Mouse (Mus musculus) ES-Bruce4 (cell line): ENCODE data around the gene Dock7. TPM values are rescaled to one million over a fixed set of nuclear protein-coding genes. Genes with fewer than 3 reads are reported as not detected.

ENCODE experiments used
- H3K27ac ChIP-seq: 2 replicates; pipeline ENCODE4 v1.5.1; 2012; ENCODE audit warnings: low read length, inconsistent platforms; ENCODE audit not compliant: insufficient read depth
- H3K27me3 ChIP-seq: 2 replicates; pipeline ENCODE4 v1.6.1; 2012; ENCODE audit warnings: mild to moderate bottlenecking, low read length, inconsistent platforms; ENCODE audit not compliant: control insufficient read depth, poor library complexity, insufficient read depth, severe bottlenecking
- H3K36me3 ChIP-seq: 2 replicates; pipeline ENCODE4 v1.6.1; 2012; ENCODE audit warnings: inconsistent platforms, mild to moderate bottlenecking, low read length, moderate library complexity; ENCODE audit not compliant: control insufficient read depth, poor library complexity, insufficient read depth, severe bottlenecking
- H3K4me1 ChIP-seq: one replicate; pipeline ENCODE4 v1.8.1; 2011; ENCODE audit warnings: low read length; ENCODE audit not compliant: control insufficient read depth, insufficient read depth
- H3K4me3 ChIP-seq: 2 replicates; pipeline ENCODE4 v1.5.1; 2011; ENCODE audit warnings: low read depth, mild to moderate bottlenecking, low read length
- H3K9ac ChIP-seq: 2 replicates; pipeline ENCODE4 v1.6.1; 2012; ENCODE audit warnings: low read depth, mild to moderate bottlenecking, inconsistent platforms; ENCODE audit not compliant: poor library complexity, severe bottlenecking
- H3K9me3 ChIP-seq: replicated peaks from 2 replicates; pipeline ENCODE4 v1.6.1; 2012; ENCODE audit warnings: mild to moderate bottlenecking, low read length, inconsistent platforms; ENCODE audit not compliant: control insufficient read depth, poor library complexity, insufficient read depth, severe bottlenecking
- CTCF ChIP-seq: IDR thresholded peaks from one replicate; pipeline ENCODE4 v1.8.1; 2011; ENCODE audit warnings: low read depth, low read length
- EP300 ChIP-seq: IDR thresholded peaks from 2 replicates; pipeline ENCODE4 v1.6.1; 2011; ENCODE audit warnings: low read depth, low read length; ENCODE audit not compliant: insufficient read depth
- POLR2A ChIP-seq: IDR thresholded peaks from one replicate; pipeline ENCODE4 v1.8.1; 2011; ENCODE audit warnings: low read length; ENCODE audit not compliant: insufficient read depth
- polyA plus RNA-seq: library from polyadenylated mRNA; stranded (reverse); fragments of >200 nt; gene quantifications from 2 replicates; pipeline ENCODE4 v1.2.4, GENCODE M21; 2011; ENCODE audit warnings: low read depth; ENCODE audit not compliant: missing spikeins, insufficient read depth, insufficient read length

The Dock7 gene
- polyA plus RNA-seq, 1 experiment, result 61.1 TPM

DNA sequence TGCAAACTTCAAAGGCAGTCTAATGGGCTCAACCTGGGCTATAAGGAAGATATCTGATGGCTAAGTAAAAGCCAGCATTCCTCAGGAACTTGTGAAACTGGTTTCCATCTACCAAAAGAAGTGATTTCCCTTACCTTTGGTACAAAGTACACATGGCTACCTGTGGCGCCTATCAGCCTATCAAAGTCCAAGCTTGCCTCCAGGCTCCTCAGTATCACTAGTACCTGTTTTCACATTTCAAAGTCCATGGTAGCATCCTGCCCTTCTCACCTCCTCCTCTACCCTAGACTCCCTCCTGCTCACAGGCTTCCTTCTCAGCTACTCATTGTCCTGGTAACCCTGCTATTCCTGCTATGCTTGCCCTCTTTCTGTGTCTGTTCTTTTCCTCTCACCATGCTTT is 202.5 kb downstream of the Dock7 start:
- Histone ChIP-seq H3K27me3 (no peaks in the 10 kb centered on the region), H3K4me1 (no peaks in the 10 kb centered on the region), H3K36me3 (no peaks in the 10 kb centered on the region), H3K27ac (no peak overlapping the region), H3K4me3 (no peak overlapping the region), H3K9ac (no peak overlapping the region), H3K9me3 (no peaks in the 10 kb centered on the region)
- no peak for TF ChIP-seq EP300
- no peak for TF ChIP-seq POLR2A
- TF ChIP-seq CTCF, result no peak

DNA sequence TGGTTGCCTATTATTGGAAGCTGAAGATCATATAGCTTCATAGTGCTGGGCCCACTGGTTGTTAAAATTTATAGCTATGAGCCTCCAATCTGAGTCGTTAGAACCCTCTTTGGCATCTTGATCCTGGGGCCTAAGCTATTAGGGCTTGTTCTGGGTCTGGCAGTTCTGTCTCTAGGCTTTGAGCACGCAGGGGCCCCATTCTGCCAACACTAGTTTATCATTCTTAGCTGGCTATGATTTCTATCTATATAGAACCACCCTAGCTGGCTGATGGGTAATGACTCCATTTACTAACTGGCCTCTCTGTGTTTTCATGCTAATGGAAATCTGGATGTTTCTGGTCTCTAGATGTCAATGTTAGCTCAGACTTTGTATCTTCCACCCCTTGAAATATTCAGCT is 203.0 kb downstream of the Dock7 start:
- TF ChIP-seq CTCF (no peak), POLR2A (no peak), EP300 (no peak)
- Histone ChIP-seq H3K9ac (no peak overlapping the region), H3K9me3 (no peaks in the 10 kb centered on the region)

DNA sequence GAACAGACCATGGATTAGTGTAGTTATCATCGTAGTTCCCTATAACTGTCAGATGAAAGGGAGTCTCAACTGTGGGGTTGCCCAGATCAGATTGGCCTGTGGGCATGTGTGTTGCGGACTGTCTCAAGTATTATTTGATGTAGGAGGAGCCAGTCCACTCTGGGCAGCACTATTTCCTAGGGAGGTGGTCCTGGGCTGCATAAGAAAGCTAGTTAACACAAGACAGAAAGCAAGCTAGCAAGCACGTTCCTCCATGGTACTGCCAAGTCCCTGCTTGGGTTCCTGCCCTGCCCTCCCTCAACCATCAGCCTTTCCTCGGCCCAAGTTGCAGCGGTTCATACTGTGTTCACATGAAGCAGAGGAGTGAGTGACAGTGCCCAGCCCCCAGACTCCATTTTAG is 210.5 kb downstream of the Dock7 start:
- H3K36me3 ChIP-seq, result no peaks in the 10 kb centered on the region
- H3K4me1 ChIP-seq, result no peaks in the 10 kb centered on the region
- H3K27ac ChIP-seq, result no peak overlapping the region
- TF ChIP-seq POLR2A (no peak), CTCF (no peak), EP300 (no peak)
- H3K4me3 ChIP-seq, result no peak overlapping the region
- H3K9ac ChIP-seq, result no peak overlapping the region
- no peaks in the 10 kb centered on the region for H3K9me3 ChIP-seq
- H3K27me3 ChIP-seq, result no peaks in the 10 kb centered on the region

More for the DNA sequence above, 203.0 kb downstream of the Dock7 start:
- Histone ChIP-seq H3K36me3 (no peaks in the 10 kb centered on the region), H3K4me3 (no peak overlapping the region), H3K4me1 (no peaks in the 10 kb centered on the region), H3K27ac (no peak overlapping the region), H3K27me3 (no peaks in the 10 kb centered on the region)

DNA sequence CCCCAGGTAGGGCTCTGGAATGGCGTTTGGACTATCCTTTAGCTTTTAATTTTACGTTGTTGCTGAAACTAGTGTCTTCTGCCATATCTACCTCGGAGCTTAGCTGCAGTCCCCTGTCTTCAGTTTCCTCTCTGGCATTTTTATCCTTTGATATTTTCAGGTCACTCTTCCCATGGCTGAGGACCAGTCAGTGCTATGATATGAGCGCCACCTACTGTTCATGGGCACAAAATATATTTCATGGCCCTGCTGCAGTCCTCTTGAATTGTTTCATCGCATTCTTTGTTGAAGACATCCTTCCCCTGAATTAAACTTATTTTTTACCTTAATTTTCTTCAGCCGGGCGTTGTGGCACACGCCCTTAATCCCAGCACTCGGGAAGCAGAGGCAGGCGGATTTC is 233.6 kb downstream of the Dock7 start:
- no peak overlapping the region for H3K4me3 ChIP-seq
- no peaks in the 10 kb centered on the region for H3K4me1 ChIP-seq
- H3K9me3 ChIP-seq, result no peaks in the 10 kb centered on the region
- no peaks in the 10 kb centered on the region for H3K27me3 ChIP-seq
- H3K9ac ChIP-seq, result no peak overlapping the region
- no peaks in the 10 kb centered on the region for H3K36me3 ChIP-seq
- no peak overlapping the region for H3K27ac ChIP-seq
- TF ChIP-seq CTCF (peak; percentile 32), POLR2A (no peak)

Other genes with a start within 250 kb of the Dock7 start
- 75.5 and 80.1 TPM in 2 replicates for gene Usp1, start 197.1 kb downstream of the Dock7 start, polyA plus RNA-seq
- not detected in 2 replicates for gene Angptl3, start 90.0 kb downstream of the Dock7 start, polyA plus RNA-seq
- gene Atg4c, start 73.0 kb upstream of the Dock7 start, polyA plus RNA-seq, result 16.3 and 16.5 TPM in 2 replicates
- gene Gm12689, start 175.0 kb upstream of the Dock7 start, polyA plus RNA-seq, result not detected in 2 replicates